Mouse (Mus musculus): ENCODE measurements around the gene Mettl23.

DNA sequence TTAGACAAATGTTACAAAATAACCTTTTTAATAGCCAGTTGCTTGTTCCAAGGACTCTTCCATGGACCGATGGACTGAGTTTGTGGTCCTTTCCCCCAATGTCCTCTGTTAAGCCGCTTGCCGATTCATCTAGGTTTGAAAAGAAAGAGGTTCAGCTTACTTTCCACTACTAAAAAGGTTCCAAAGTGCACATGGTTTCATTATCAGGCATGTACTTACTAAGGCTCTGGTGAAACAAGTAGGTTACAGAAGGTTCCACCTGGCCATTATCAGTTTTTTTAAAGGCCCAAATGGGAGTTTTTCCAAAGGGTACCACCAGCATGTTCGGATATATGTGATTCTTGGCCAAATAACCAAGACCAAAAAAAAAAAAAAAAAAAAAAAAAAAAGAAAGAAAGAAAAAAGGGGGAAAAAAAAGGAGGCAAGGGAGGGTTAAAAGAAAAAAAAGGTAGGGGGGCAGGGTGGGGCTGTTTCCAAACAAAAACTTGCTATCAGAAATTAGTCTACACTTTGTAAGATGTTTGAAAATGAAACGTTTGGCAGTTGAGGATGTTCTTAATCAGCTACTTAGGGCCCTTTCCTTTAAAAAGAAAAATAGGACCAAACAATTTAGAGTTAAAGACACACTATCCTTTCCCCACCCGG, 7.9 kb downstream of the Mettl23 start:
- TF ChIP-seq POLR2A (IDR thresholded peaks at IDR 0.05; ENCODE audit: borderline replicate concordance, control insufficient read depth, low read depth, low read length) = no peak
- TF ChIP-seq CTCF (IDR thresholded peaks at IDR 0.05; ENCODE audit: control insufficient read depth, insufficient read depth, low read length) = no peak

All from bone marrow, adult 2 months (tissue).